Mouse (Mus musculus) lung, postnatal 25 days (tissue): ENCODE measurements around the gene Cacna1g.

ENCODE experiments used
- DNase-seq: peaks from one replicate; pipeline ENCODE4 v3.0.0; 2022; ENCODE audit warnings: low spot score

Cacna1g gene

DNA sequence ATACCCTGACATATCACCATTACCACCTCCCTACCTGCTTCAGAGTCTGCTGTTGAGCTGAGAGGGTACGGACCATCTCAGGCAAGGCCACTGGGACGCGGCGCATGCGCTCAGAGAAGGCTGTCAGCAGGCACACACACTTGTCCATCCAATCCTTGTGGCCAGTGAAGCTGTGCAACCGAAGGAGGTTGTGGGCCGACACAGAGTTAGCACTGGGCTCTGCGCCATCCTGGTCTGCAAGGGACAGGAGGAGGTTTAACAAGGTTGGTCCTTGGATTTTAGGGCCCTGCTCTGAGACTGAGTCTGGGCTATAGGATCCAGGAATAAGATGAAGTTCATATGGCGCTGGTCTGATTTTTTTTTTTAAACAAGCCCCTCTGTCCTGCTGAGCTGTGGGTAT lies 6.4 kb upstream of the Cacna1g start:
- no peak for DNase-seq

DNA sequence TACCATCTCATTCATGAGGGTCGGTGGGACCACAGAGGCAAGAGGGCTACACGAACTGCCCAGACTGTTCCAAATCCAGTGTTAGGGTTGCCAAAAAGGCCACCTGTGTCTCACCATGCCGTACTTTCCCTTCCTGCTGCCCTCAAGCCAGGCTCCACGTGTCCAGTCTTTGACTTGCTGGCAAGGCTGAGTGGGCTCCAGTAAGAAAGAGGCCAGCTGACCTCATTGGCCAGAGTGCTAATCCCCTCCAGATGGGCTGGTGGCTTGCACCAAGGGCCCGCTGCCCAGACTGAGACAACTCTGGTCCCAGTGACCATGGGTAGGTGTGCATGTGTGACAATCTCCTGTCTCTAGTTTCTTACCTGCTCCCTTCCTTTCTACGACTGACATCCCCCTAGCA lies 3.7 kb upstream of the Cacna1g start:
- DNase-seq = no peak

DNA sequence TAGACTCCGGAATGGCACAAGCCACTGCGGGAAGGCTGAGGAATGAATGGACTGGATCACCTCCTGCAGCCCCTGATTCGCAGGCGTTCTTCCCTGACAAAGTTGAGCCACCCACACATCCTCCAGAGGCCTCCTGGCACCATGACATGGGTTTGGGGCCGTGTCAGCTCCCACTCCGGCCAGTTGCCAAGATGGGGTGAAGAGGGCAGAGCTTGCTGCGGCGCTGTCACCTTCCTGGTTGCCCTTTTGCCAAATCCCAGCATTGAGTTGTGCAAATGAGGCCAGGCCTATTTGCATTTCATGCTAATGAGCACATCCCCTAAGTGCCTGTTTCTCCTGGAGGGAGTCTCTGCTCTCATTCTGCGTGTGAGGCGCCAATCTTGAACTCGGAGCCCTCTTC lies 1.7 kb upstream of the Cacna1g start:
- DNase-seq = no peak

DNA sequence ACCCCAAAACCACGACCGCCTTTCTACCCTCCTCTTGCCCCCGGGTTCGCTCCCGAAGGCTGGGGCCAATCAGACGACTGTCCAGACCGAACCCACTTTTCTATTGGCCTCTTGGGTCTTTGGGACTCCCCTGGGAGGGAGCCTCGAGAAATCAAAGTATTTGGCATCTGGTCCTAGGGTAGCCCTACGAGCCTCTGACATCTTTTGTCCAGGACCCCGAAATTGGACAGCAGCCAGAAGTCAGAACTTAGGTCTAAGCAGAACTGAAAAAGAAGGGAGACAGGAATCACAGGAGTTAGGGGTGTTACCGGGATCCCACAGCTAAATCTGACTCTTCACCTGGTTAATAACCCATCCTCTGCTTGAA lies 529 bp upstream of the Cacna1g start:
- DNase-seq = no peak

- DNase-seq = no peak
Observed at GRCm38 (mm10) chr11:94472916-94473706, 887 bp downstream of the Cacna1g start.

DNA sequence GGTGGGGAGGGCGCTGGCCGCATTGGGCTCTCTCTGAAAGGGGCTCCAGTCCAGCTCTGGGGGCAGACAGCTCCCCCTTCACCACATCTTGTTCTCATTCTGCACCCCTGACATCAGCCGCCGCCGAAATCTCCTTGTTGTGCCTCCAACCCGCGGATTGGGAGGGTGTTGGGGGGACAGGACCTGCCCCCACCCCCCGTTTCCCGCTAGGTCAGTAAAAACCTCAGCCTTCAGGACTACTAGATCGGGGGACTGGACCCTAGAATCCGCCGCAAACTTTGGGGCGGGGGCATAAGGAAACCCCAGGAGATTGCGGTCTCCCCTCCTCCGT lies 1.4 kb downstream of the Cacna1g start:
- DNase-seq = no peak

DNA sequence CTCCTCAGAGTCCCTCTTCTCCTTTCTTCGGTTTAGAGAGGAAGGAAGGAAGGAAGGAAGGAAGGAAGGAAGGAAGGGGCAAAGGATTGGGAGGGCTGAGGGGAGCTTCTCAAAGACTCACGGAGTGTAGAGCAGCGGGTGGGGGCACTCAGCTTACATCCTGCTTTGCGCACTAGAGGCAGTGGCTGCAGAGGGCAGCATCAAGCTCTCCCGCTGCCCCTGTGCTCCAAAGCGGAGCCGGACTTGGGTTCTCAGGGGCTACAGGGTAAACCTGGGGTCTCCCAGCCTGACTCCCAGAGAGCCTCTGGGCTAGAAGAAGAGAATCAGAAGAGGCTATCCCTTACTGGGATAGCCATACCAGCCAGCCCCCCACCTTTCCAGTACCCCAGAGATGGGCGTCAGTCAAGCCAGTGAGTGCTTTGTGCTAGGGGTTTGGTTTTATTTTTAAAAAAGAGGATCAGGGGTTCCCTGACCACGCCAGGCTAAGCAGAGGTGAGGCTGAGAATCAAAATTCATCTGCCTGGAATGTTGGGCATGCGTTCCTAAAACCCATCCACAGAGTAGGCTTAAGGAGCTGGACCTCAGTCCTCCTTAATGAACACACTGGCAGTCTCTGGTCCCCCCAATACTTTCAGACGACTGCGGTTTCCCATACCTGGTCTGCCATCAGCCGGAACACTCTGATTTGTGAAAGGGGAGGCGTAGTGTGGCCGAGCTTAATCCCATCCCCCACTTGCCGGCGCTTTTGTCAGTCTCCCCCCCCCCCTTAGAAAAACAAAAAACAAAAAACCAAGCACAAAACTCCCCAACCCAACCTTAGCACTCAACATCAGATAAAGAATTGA lies 2.0 kb downstream of the Cacna1g start:
- DNase-seq = no peak

DNA sequence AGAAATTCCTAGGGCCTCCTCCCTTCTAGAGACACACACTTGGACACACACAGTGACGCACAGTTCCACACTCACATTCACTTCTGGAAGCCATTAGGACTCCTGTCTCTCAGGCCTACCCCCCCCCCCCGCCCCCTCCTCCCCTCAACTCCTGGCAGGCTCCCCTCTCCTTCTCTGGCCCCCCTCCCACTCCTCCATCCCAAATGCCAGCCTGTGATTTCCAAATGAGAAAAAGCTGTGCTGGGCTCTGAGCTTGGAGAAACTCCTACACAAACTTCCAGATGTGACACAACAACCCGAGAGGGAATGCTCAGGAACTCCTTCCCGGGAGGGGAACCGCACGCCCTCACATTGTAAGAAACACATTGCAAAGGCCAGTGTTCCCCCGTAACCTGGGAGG lies 3.6 kb downstream of the Cacna1g start:
- DNase-seq = no peak

DNA sequence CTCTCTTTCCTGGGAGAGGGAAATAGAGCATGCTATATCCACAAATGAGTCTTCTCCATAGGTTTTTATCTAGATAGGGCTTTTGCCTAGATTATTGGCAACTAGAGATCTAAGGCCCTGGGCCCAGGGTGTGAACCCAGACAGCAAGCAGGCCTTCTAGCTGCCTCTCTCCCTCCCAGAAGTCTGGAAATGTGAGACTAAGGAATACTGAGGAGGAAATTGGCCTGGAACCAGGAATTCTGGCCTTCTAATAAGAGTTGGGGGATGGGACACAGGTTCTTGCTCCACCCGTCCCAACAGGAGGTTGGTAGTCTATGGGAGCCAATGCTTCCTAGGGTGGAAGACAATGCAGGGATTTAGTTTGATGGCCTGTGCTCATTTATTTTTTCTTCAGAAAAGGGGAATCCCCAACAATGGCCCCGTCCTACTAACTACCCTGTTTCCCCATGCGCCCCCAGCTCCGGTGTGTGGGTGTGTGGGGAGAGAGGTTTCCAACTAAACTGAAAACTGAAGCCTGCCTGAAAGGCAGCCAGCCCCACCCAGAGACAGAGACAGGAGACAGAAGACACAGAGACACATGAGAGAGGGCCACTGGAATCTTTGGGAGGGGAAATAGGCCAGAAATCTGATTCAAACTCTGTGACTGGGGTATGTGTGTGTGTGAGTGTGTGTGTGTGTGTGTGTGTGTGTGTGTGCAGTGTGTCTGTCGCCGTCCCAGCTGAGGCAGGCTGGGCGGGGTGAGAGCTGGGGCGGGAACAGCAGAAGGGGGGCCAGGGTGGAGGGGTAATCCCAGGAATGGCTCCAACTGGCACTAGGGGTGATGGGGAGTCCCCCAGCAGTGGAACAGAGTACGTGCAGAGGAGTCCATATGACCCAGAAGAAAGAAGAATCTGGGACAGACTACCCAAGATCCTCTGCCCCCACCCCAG lies 4.6 kb downstream of the Cacna1g start:
- no peak for DNase-seq

DNA sequence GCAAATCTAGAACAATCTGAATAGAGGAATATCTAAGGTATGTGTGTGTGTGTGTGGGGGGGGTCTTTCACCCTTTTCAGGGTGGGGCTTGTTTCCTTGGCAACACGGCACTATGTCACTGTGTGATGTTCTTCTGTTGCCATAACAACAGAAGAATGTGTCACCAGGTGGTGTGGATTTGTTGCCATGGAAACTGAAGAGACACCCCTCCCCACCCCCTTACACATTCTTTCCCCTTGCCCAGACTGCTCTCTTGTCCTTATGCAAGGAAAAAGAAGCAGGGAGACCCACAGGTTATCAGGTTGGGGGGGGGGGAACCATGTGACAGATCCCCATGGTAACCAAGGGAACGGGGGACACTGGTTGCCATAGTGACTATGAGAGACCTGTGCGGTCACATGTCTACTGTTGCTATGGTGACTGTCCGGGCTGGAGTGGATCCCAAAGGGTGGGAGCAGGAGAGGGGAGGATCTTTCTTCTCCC lies 5.4 kb downstream of the Cacna1g start:
- no peak for DNase-seq

- DNase-seq = no peak
Observed at GRCm38 (mm10) chr11:94466333-94466855, 7.6 kb downstream of the Cacna1g start.

GRCm38 (mm10) chr11:94464170-94464569 lies 9.8 kb downstream of the Cacna1g start:
- no peak for DNase-seq

- no peak for DNase-seq
Observed at GRCm38 (mm10) chr11:94461856-94462255, 12.1 kb downstream of the Cacna1g start.

DNA sequence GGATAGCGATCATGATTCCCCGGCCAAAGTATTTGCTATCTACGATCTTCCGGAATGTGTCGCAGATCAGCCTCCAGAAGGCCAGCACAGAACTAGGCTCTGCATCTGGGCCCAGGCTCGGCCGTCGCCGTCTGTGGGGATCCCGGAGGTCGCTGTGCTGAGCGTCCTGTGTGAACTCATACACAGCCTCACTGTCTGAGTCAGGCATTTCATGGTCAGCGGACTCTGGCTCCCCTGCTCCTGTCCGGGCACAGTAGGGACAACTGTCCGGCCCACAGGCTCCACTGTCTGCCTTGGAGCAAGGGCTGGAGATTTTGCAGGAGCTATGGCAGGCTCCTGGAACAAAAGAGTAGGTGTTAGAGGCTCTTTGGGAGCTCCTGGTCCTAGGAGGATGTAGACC lies 17.0 kb downstream of the Cacna1g start:
- no peak for DNase-seq

DNA sequence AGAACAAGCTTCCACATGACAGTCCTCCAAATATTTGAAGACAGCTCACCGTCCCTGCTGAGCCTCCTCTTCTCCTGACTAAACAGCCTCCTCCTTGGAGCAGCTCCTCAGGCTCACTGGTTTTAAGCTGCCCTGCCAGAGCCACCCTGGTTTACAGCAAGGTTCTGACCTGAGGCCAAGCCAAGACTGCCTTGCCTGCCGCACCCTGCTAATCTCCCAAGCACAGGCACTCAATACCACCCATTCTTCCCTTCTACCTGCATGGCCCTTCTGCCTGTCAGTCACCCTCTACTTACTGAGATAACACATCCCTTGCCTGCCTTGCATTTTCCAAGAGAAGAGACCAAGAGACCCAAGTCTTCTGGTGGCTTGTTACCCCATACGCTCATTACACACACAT lies 17.7 kb downstream of the Cacna1g start:
- no peak for DNase-seq

DNA sequence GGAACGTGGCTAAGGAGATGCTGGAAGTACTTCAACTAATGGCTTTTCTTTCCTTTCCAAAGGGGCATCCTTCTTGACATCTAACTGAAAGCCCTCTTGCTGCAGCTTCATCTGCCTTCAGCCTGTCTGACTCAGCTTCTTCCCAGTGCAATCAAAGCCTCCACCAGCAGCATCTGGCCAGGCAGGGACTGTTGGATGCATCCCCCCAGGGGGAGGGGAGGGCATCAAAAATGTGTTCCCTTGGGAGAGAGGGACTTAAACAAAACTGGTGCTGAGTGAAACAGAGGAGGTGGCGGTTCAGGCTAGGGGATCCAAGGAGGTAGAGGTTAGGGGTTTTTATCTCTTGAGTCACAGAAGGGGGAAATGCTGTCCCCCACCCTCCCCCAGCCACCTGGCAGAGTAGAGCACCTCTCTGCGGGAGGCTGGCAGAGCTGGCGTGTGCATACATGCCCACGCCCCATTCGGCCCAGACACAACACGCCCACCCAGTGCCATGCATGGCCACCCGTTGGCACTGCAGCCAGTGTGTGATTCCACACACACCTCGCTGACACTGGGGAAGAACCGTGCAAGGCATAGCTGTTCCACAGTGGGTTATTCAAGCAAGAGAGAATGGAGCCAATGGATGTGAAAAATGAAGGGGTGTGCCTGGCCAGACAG lies 18.7 kb downstream of the Cacna1g start:
- DNase-seq = no peak

- no peak for DNase-seq
Observed at GRCm38 (mm10) chr11:94454756-94455155, 19.2 kb downstream of the Cacna1g start.

- DNase-seq = peak; percentile 39
Observed at GRCm38 (mm10) chr11:94451091-94451773, 22.8 kb downstream of the Cacna1g start.

DNA sequence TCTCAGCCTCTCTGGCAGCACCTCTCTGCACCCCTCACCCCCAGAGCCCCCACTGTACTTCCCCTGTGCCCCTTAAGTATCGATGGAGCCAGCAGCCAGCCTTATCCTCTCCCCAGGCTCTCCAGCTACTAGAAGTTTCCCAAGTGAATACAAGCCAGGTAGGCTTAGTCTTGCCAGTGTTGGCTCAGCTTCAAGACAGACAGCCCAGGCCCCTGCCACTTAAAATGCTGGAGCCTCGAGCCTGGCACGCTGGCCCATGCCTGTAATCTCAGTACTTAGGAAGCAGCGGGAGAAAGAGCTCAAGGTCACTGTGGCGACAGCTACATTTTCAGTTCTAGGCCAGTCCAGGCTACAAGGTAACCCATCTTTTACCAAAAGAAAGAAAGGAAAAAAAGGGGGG lies 24.1 kb downstream of the Cacna1g start:
- DNase-seq = no peak

- no peak for DNase-seq
Observed at GRCm38 (mm10) chr11:94449239-94449638, 24.8 kb downstream of the Cacna1g start.

DNA sequence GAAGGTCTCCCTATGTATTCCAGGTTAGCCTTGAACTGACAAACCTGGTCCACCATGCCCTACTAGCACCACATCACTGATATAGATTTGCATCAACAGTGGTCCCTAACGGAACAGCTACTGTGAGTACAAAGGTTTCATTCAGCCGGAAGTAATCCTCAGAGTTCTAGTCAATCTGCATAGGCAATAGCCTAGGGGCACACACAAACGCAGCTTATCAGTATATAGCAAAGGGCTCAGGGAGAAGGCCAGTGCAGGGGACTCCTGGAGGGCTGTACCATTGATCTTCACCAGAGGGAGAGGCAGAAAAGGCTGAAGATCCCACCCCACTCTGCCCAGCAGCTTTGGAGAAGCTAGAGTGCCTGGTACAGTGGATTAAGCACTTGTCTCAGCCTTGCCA lies 27.0 kb downstream of the Cacna1g start:
- DNase-seq = no peak
